Mouse (Mus musculus) olfactory bulb, adult 2 months (tissue): ENCODE data around the gene Vps18.

ENCODE experiments used
- CTCF ChIP-seq: fragments of 200-500 bp; IDR thresholded peaks from 2 replicates; pipeline ENCODE4 v1.5.1; 2012; ENCODE audit warnings: low read depth, mild to moderate bottlenecking, low read length, moderate library complexity; ENCODE audit not compliant: insufficient read depth
- POLR2A ChIP-seq: fragments of 200-500 bp; IDR thresholded peaks from 2 replicates; pipeline ENCODE4 v1.6.1; 2012; ENCODE audit warnings: mild to moderate bottlenecking, low read depth, low read length, moderate library complexity; ENCODE audit not compliant: insufficient read depth

- TF ChIP-seq CTCF (no peak), POLR2A (no peak)
Measured at GRCm38 (mm10) chr2:119323866-119324575, 35.5 kb downstream of the Vps18 start.
